Comparison of ENCODE assay signal across 9 mouse cellular contexts in the genomic region with DNA sequence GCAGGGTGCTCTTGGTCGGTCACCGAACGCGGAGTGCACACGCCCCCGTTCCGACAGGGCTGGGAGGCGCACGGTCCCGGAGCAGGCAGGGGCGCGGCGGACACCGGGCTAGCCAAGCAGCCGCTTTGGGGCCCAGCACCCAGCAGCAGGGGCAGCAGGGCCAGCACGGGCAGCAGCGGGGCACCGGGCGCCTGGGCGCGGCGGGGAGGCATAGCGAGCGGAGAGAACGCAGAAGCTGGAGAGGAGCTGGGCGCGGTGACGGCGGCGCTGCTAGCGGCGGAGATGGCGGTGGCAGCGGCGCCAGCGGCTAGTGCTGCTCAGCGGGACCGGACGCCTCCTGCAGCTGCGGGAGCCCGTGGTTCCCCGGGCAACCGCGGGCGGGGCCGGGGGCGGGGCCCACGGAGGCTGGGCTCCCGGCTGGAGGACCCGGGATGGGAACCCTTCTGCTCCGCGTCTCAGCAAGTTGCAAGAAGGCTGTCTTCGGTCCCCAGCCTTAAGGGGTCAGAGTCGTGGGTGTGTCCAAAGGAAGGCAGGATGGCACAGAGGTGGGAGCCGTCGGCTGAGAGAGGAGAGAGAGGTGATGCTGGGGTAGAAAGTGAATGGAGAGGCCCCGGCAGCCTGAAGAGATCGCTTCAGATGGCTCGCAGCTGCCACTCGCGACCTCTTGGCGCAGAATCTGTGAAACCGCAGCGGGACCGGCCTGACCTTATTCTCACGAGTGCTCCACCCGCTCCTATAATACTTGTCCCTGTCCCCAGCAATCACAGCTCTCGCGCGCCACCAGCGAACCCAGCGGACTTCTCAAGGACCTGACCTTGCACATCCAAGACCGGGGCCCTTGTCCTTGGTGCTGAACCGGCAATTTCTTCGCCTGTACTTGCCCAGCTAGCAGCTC. TPM values are rescaled to one million over a fixed set of nuclear protein-coding genes. Genes with fewer than 3 reads are reported as not detected.
DNase-seq lines count a peak whose midpoint lies in the region; ATAC-seq and TF ChIP-seq lines count a peak whose summit lies in the region.
"Had no signal": no experiment of that assay in that cellular context is flagged by ENCODE, and none has a peak within 500 bp of the region (broad histone marks: within the 10 kb centered on the region; RNA-seq: fewer than 3 reads in every experiment).

Dner (minus strand) TSS at position 705 of the 895 bp plus-strand sequence.

- TF ChIP-seq POLR2A in brain, embryonic 14.5 days (IDR thresholded peaks at IDR 0.05; ENCODE audit: borderline replicate concordance, extremely low read depth, insufficient read depth, insufficient read length, poor library complexity, severe bottlenecking), result peak; percentile 54; the same call in 1 of the 2 replicates
- TF ChIP-seq POLR2A in liver, adult 2 months (IDR thresholded peaks at IDR 0.05; ENCODE audit: extremely low read depth, insufficient read depth, low read length), result no peak

- DNase-seq in 3134 (ENCODE audit: extremely low read depth, insufficient read length, low spot score), result peak; percentile 10
- DNase-seq in brain, embryonic 14.5 days (ENCODE audit: low read depth), result peak; percentile 91
- peak; percentile 88 for DNase-seq in forebrain, embryonic 10.5 days (ENCODE audit: extremely low spot score, low spot score)
- peak; percentile 17 for DNase-seq in liver, adult 2 months (ENCODE audit: extremely low read depth, low read depth, low spot score)

- peaks cover 43% of the 10 kb centered on the region for H3K27me3 ChIP-seq in forebrain, embryonic 10.5 days (ENCODE audit: poor library complexity, severe bottlenecking)
- H3K27me3 ChIP-seq in heart, embryonic 13.5 days (replicated peaks), result peaks cover 49% of the 10 kb centered on the region
- peaks cover 21% of the 10 kb centered on the region for H3K27me3 ChIP-seq in kidney, embryonic 16.5 days (ENCODE audit: insufficient read depth, low read length)
- peaks cover 16% of the 10 kb centered on the region for H3K27me3 ChIP-seq in liver, adult 2 months (ENCODE audit: control insufficient read depth, insufficient read depth, low read length)
- peaks cover 24% of the 10 kb centered on the region for H3K27me3 ChIP-seq in stomach, embryonic 16.5 days (ENCODE audit: control insufficient read depth, insufficient read depth, low read length)
- H3K27me3 ChIP-seq: CH12.LX had no signal

- ATAC-seq in heart, embryonic 13.5 days (ENCODE audit: extremely low read depth, insufficient number of reproducible peaks, low FRiP score, low TSS enrichment), result no peak
- peak; percentile 93 for ATAC-seq in kidney, embryonic 16.5 days (ENCODE audit: low FRiP score, low TSS enrichment)
- 0 out of 2 replicates have a peak, but pooled peaks have one; percentile 22 for ATAC-seq in monocyte, adult 5-6 weeks (replicated peaks; ENCODE audit: insufficient number of reproducible peaks, low FRiP score, low TSS enrichment, poor library complexity, severe bottlenecking)
- peak; percentile 84 for ATAC-seq in stomach, embryonic 16.5 days (ENCODE audit: insufficient read depth, low FRiP score)

- H3K27ac ChIP-seq in forebrain, embryonic 10.5 days, result peak within 1 kb of the TSS; percentile 80
- no peak within 1 kb of the TSS for H3K27ac ChIP-seq in heart, embryonic 13.5 days (replicated peaks)
- H3K27ac ChIP-seq in kidney, embryonic 16.5 days (ENCODE audit: low read length), result no peak within 1 kb of the TSS
- H3K27ac ChIP-seq in liver, adult 2 months (replicated peaks; ENCODE audit: insufficient read depth, low read depth, low read length), result no peak within 1 kb of the TSS
- no peak within 1 kb of the TSS for H3K27ac ChIP-seq in stomach, embryonic 16.5 days (ENCODE audit: low read length)

- H3K9ac ChIP-seq in heart, embryonic 13.5 days, result peak within 1 kb of the TSS; percentile 67; the same call in 1 of the 2 replicates
- H3K9ac ChIP-seq in kidney, embryonic 16.5 days (replicated peaks; ENCODE audit: low read length), result no peak within 1 kb of the TSS
- H3K9ac ChIP-seq in liver, adult 2 months (ENCODE audit: low read depth, low read length), result no peak within 1 kb of the TSS
- peak within 1 kb of the TSS; percentile 21; the same call in 1 of the 2 replicates for H3K9ac ChIP-seq in stomach, embryonic 16.5 days (ENCODE audit: low read length)

- H3K4me2 ChIP-seq in heart, embryonic 13.5 days, result peak within 1 kb of the TSS; percentile 96
- H3K4me2 ChIP-seq in kidney, embryonic 16.5 days (replicated peaks; ENCODE audit: low read depth, low read length), result peak within 1 kb of the TSS; percentile 95
- peak within 1 kb of the TSS; percentile 84 for H3K4me2 ChIP-seq in stomach, embryonic 16.5 days (ENCODE audit: low read depth, low read length)

- peaks cover 22% of the 10 kb centered on the region for H3K4me1 ChIP-seq in forebrain, embryonic 10.5 days
- H3K4me1 ChIP-seq in heart, embryonic 13.5 days, result peaks cover 12% of the 10 kb centered on the region
- H3K4me1 ChIP-seq in kidney, embryonic 16.5 days (ENCODE audit: insufficient read depth, low read length), result peaks cover 14% of the 10 kb centered on the region
- no peaks in the 10 kb centered on the region for H3K4me1 ChIP-seq in liver, adult 2 months (ENCODE audit: control insufficient read depth, insufficient read depth, low read length)
- peaks cover 3% of the 10 kb centered on the region; the same call in 1 of the 2 replicates for H3K4me1 ChIP-seq in stomach, embryonic 16.5 days (ENCODE audit: control insufficient read depth, insufficient read depth, low read length)

- H3K4me3 ChIP-seq in forebrain, embryonic 10.5 days, result peak within 1 kb of the TSS; percentile 75
- H3K4me3 ChIP-seq in heart, embryonic 13.5 days, result peak within 1 kb of the TSS; percentile 62
- H3K4me3 ChIP-seq in kidney, embryonic 16.5 days (ENCODE audit: low read length), result peak within 1 kb of the TSS; percentile 54
- H3K4me3 ChIP-seq in liver, adult 2 months (ENCODE audit: insufficient read depth, low read depth, low read length), result no peak within 1 kb of the TSS
- peak within 1 kb of the TSS; percentile 48 for H3K4me3 ChIP-seq in stomach, embryonic 16.5 days (replicated peaks; ENCODE audit: low read length)

- TF ChIP-seq CTCF in brain, embryonic 14.5 days (IDR thresholded peaks at IDR 0.05; ENCODE audit: borderline replicate concordance, extremely low read depth, insufficient read depth, insufficient read length), result peak; percentile 26; the same call in 1 of the 2 replicates
- no peak for TF ChIP-seq CTCF in liver, adult 2 months (IDR thresholded peaks at IDR 0.05; ENCODE audit: low read depth, low read length)

- H3K36me3 ChIP-seq in forebrain, embryonic 10.5 days (replicated peaks), result no peaks in the 10 kb centered on the region
- H3K36me3 ChIP-seq in heart, embryonic 13.5 days, result no peaks in the 10 kb centered on the region
- H3K36me3 ChIP-seq in kidney, embryonic 16.5 days (ENCODE audit: insufficient read depth, low read length), result no peaks in the 10 kb centered on the region
- no peaks in the 10 kb centered on the region for H3K36me3 ChIP-seq in liver, adult 2 months (ENCODE audit: control insufficient read depth, insufficient read depth, low read length)
- no peaks in the 10 kb centered on the region for H3K36me3 ChIP-seq in stomach, embryonic 16.5 days (ENCODE audit: control insufficient read depth, insufficient read depth, low read length)

- no peaks in the 10 kb centered on the region for H3K79me2 ChIP-seq in liver, adult 2 months (ENCODE audit: control insufficient read depth, insufficient read depth, low read length)

- WGBS in forebrain, embryonic 10.5 days, result under 1% methylated on average over 75 of the region's 75 CpGs
- WGBS in heart, embryonic 13.5 days, result under 1% methylated on average over 60 of the region's 75 CpGs
- under 1% methylated on average over 69 of the region's 75 CpGs for WGBS in kidney, embryonic 16.5 days
- WGBS in liver, adult 2 months, result 2% methylated on average over 75 of the region's 75 CpGs
- under 1% methylated on average over 62 of the region's 75 CpGs for WGBS in stomach, embryonic 16.5 days

- H3K9me3 ChIP-seq in forebrain, embryonic 10.5 days, result no peaks in the 10 kb centered on the region
- H3K9me3 ChIP-seq in heart, embryonic 13.5 days, result peaks cover 6% of the 10 kb centered on the region; the same call in 1 of the 2 replicates
- H3K9me3 ChIP-seq in kidney, embryonic 16.5 days (ENCODE audit: low read length), result no peaks in the 10 kb centered on the region
- H3K9me3 ChIP-seq in stomach, embryonic 16.5 days (replicated peaks; ENCODE audit: control insufficient read depth, low read length), result no peaks in the 10 kb centered on the region

RNA-seq across cellular contexts. Expression of gene Dner, which starts in this region (rescaled TPM):
- polyA plus RNA-seq in brain, embryonic 14.5 days (2012; rRNA removed), result 150 and 215 TPM in 2 replicates
- polyA plus RNA-seq in forebrain, embryonic 10.5 days (2016; fragmentation: Nextera tagmentation; extraction: Ambion mirVana), result 6.4 and 8.3 TPM in 2 replicates
- polyA plus RNA-seq in heart, embryonic 13.5 days (2015; fragmentation: Nextera tagmentation; extraction: Ambion mirVana), result 1.2 and 1.5 TPM in 2 replicates
- 1.4 and 1.5 TPM in 2 replicates for polyA plus RNA-seq in kidney, embryonic 16.5 days (2015; fragmentation: Nextera tagmentation; extraction: Ambion mirVana)
- total RNA-seq in liver, adult 2 months (2014; rRNA removed), result not detected in 2 replicates
- polyA plus RNA-seq in liver, adult 2 months (2012; rRNA removed), result 0.02 TPM in 1 of 2 replicates, not detected in the other
- total RNA-seq in monocyte, adult 5-6 weeks (2017), result 0.29 TPM in 1 of 3 replicates, not detected in the others
- polyA plus RNA-seq in stomach, embryonic 16.5 days (2015; fragmentation: Nextera tagmentation; extraction: Ambion mirVana), result 3.2 and 3.7 TPM in 2 replicates
- total RNA-seq: CH12.LX had no signal

Comparison
In these comparisons a context has a peak if more than half of its experiments do, and no peak if none do; other contexts are left out.
1. RNA of gene Dner (polyA plus RNA-seq): 150 to 215 TPM in brain, embryonic 14.5 days; 6.4 to 8.3 TPM in forebrain, embryonic 10.5 days, 3.2 to 3.7 TPM in stomach, embryonic 16.5 days, 1.4 to 1.5 TPM in kidney, embryonic 16.5 days, 1.2 to 1.5 TPM in heart, embryonic 13.5 days and 0.02 TPM in liver, adult 2 months; every median in the first group is over 10 times any median in the second.
2. Peak in DNase-seq in liver, adult 2 months; RNA of the gene not detected or under 1 TPM.
3. Peak in ATAC-seq in monocyte, adult 5-6 weeks; RNA of the gene not detected or under 1 TPM.
4. DNase-seq: peak in every context shown above with its lines; median percentile 91 in brain, embryonic 14.5 days; 88 in forebrain, embryonic 10.5 days; 17 in liver, adult 2 months; 10 in 3134.
5. H3K9ac ChIP-seq: peak in heart, embryonic 13.5 days (single experiment) and stomach, embryonic 16.5 days (single experiment); none in kidney, embryonic 16.5 days (single experiment) and liver, adult 2 months (single experiment).
6. Peak in every context shown above with its lines, with median percentiles within 50 percentile points of each other: H3K4me2 ChIP-seq.